Mouse (Mus musculus): ENCODE measurements at regions not wholly inside any gene's neighbourhood (a gene's known extent, or its start where the extent isn't known, plus 50 kb on each side); places are given as distances from the start of the nearest gene placed in this dataset.

GRCm38 (mm10) chr12:49514616-49515015 is 129.6 kb downstream of the Gm43517 start:
- Histone ChIP-seq H3K9me3 (ENCODE audit: low read depth, low read length) (no peaks in the 10 kb centered on the region), H3K9ac (no peak overlapping the region), H3K4me2 (no peak overlapping the region), H3K4me3 (ENCODE audit: low read depth, low read length) (no peak overlapping the region), H3K27me3 (ENCODE audit: insufficient read depth, low read length) (no peaks in the 10 kb centered on the region), H3K4me1 (ENCODE audit: insufficient read depth) (no peaks in the 10 kb centered on the region), H3K27ac (ENCODE audit: low read depth) (no peak overlapping the region), H3K36me3 (ENCODE audit: insufficient read depth) (no peaks in the 10 kb centered on the region)
- DNase-seq (no peak), ATAC-seq (ENCODE audit: insufficient read depth) (no peak)
- WGBS = 25% methylated on average over 1 of the region's 1 CpGs
- no peak for TF ChIP-seq CTCF (IDR thresholded peaks at IDR 0.05; ENCODE audit: low read depth)
